Mouse (Mus musculus) spleen, adult 2 months (tissue): Measurements from ENCODE around the gene Sucla2. TPM values are rescaled to one million over a fixed set of nuclear protein-coding genes. Genes with fewer than 3 reads are reported as not detected.

Experiments used
- DNase-seq, 2 experiments: peaks; one replicate each; pipeline versions ENCODE4 v3.0.0 to v3.0.0-alpha.2; 2012 to 2021; ENCODE audit warnings: low spot score in 2 of 2, low read depth in 1 of 2
- H3K27ac ChIP-seq: fragments of 200-500 bp; 2 replicates; pipeline ENCODE4 v1.5.1; 2012; ENCODE audit warnings: low read length, inconsistent platforms; ENCODE audit not compliant: insufficient read depth
- H3K27me3 ChIP-seq: fragments of 200-500 bp; 2 replicates; pipeline ENCODE4 v1.6.1; 2012; ENCODE audit warnings: mild to moderate bottlenecking, moderate library complexity, low read length, inconsistent platforms; ENCODE audit not compliant: control insufficient read depth, insufficient read depth
- H3K36me3 ChIP-seq: fragments of 200-500 bp; 2 replicates; pipeline ENCODE4 v1.6.1; 2012; ENCODE audit warnings: mild to moderate bottlenecking, low read length, inconsistent platforms; ENCODE audit not compliant: control insufficient read depth, insufficient read depth
- H3K4me1 ChIP-seq: fragments of 200-500 bp; 2 replicates; pipeline ENCODE4 v1.6.1; 2011; ENCODE audit warnings: inconsistent platforms; ENCODE audit not compliant: control insufficient read depth, insufficient read depth, insufficient read length
- H3K4me3 ChIP-seq: fragments of 200-500 bp; 2 replicates; pipeline ENCODE4 v1.5.1; 2011; ENCODE audit warnings: mild to moderate bottlenecking, inconsistent platforms; ENCODE audit not compliant: insufficient read depth, insufficient read length; ENCODE audit errors: extremely low read depth
- CTCF ChIP-seq: fragments of 200-500 bp; IDR thresholded peaks from 2 replicates; pipeline ENCODE4 v1.5.1; 2011; ENCODE audit warnings: mild to moderate bottlenecking, inconsistent platforms; ENCODE audit not compliant: insufficient read depth, insufficient read length, insufficient replicate concordance; ENCODE audit errors: extremely low read depth
- POLR2A ChIP-seq: fragments of 200-500 bp; IDR thresholded peaks from 2 replicates; pipeline ENCODE4 v1.6.1; 2011; ENCODE audit warnings: low read depth, low read length, inconsistent platforms
- WGBS: fragments of 180-500 bp; shearing (Covaris S2); methylation state at CpG from one replicate; pipeline ENCODE4 v1.1.7; 2018; 5-methylcytosine and 5-hydroxymethylcytosine counted together
- polyA plus RNA-seq: library from polyadenylated mRNA; depleted of rRNA; stranded (reverse); fragments of >200 nt; gene quantifications from 2 replicates; pipeline ENCODE4 v1.2.3, GENCODE M21; 2012; rRNA removed

Gene Sucla2
- 3.0 and 3.8 TPM in 2 replicates for polyA plus RNA-seq

DNA sequence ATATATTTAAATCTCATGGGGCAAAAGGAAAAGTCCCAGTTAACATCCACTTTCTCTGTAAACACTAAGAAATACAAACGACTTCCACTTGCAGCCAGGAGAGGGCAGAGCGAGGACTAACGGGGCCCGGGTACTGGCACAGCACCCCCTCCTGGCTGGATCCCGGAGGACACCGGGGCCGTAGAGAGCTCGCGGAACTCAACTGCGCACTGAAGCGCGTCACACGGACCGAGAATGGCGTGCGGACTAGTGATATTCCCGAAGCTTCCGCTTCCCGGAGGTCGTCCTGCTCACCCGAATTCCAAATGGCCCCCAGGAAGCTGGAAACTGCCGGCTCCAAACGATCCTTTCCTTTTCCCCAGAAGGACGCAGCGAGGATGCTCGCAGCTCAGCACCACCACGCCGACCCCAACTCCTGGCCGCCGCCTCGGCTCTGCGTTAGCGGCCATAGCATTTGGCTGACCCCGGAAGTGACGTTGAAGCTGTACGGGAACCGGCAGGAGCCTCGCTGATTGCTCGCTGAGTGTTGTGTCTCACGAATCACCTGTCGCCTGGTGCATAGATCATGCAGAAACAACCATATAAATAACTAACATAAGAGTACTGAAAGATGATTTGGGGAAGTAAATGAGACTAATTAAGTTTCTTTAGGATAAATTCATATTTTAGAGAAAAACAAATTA, at the start of gene Sucla2:
Gene Sucla2 (plus strand): TSS at position 554 of the 683 bp plus-strand sequence.
- peak; percentile 88 to 93 for DNase-seq
- Histone ChIP-seq H3K27ac (peak within 1 kb of the TSS; percentile 94), H3K36me3 (peaks cover 1% of the 10 kb centered on the region; the same call in 1 of the 2 replicates), H3K27me3 (no peaks in the 10 kb centered on the region), H3K4me3 (peak within 1 kb of the TSS; percentile 54), H3K4me1 (peaks cover 2% of the 10 kb centered on the region; the same call in 1 of the 2 replicates)
- 2% methylated on average over 41 of the region's 41 CpGs for WGBS
- TF ChIP-seq CTCF (peak; percentile 100), POLR2A (no peak)

DNA sequence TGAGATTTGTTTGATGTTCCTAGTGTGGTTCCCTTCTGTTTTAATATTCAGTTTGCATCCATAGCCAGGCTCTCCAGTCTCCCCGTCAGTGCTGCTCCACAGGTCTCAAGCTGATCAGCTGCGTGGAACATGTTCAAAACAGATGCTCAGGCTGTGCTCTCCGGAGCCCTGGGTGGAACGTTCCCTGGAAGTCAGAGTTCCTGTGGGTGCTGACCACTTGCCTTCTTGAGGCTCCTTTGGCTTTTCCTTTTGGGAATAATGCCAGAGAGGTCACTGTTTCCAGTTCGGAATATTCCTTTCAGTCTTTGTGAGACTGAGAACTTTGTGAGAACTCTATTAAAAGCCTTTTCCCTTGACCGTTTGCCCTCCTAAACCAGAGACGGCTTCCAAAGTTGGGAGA, 49.6 kb upstream of the Sucla2 start:
- no peak for DNase-seq
- TF ChIP-seq CTCF (no peak), POLR2A (no peak)
- Histone ChIP-seq H3K4me3 (no peak overlapping the region), H3K36me3 (no peaks in the 10 kb centered on the region), H3K27ac (no peak overlapping the region), H3K4me1 (no peaks in the 10 kb centered on the region), H3K27me3 (no peaks in the 10 kb centered on the region)
- 80% methylated on average over 7 of the region's 7 CpGs for WGBS

DNA sequence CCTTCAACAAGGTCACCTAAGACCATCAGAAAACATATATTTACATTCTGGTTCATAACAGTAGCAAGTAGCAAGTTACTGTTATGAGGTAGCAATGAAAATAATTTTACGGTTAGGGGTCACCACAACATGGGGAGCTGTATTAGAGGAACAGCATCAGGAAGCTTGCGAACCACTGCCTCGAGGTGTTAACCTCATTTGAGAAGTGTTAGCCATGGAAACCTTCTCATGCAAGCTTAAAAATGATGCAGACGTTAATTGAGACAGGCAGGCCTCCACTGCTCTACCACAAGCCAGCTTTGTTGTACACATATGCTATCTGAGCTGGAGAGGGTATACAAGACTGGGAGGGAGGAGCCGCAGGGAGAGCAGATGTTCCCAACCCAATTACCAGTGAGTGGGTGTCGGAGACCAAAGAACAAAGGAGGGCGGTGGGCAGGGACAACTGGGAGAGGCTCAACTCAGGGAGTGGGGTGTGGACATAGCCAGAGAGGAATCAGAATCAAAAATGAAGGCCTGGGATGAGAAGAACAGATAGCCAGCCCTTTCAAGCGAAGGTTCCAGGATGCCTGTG, 48.7 kb upstream of the Sucla2 start:
- no peaks in the 10 kb centered on the region for H3K27me3 ChIP-seq
- no peaks in the 10 kb centered on the region for H3K36me3 ChIP-seq
- 77% methylated on average over 8 of the region's 8 CpGs for WGBS
- no peak for TF ChIP-seq CTCF
- no peak for TF ChIP-seq POLR2A
- no peak for DNase-seq
- H3K4me1 ChIP-seq = no peaks in the 10 kb centered on the region
- no peak overlapping the region for H3K27ac ChIP-seq
- H3K4me3 ChIP-seq = no peak overlapping the region

DNA sequence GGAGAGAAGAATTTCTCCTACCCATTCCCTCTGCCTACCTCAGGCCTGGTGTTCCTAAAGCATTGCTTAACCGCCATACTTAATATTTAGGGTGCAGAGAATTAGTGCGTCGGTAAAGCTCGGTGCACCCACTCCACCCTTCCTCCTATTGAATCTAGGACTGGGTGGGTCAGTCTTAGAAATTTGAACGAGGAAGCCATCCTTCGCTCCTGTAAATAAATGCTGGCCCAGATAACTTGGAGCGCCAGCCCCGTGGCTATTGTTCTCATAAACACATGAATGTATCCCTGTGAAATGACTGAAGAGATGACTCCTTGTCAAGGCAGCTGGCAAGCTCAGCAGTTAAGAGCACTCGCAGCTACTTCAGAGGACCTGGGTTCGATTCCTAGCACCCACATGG, 48.0 kb upstream of the Sucla2 start:
- no peaks in the 10 kb centered on the region for H3K36me3 ChIP-seq
- WGBS = 93% methylated on average over 10 of the region's 10 CpGs
- no peaks in the 10 kb centered on the region for H3K4me1 ChIP-seq
- H3K27me3 ChIP-seq = no peaks in the 10 kb centered on the region
- no peak overlapping the region for H3K4me3 ChIP-seq
- TF ChIP-seq POLR2A = no peak
- TF ChIP-seq CTCF = no peak
- no peak for DNase-seq
- H3K27ac ChIP-seq = no peak overlapping the region

DNA sequence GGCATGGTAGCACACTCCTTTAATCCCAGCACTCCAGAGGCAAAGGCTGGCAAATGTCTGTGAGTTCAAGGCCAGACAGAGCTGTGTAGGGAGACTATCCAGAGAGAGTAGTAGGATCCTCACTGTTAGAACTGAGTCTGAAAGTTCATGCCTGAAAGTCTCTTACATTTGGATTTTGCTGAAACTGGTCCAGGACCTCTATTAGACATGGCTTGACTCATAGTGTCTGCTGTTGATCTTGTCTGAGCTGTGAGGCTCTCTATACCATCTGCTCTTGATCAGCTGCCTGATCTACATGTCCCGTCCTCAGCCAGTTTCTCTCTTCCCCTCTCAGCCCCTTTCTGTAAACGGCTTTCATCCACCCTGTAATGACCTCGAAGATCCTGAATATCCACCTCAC, 46.8 kb upstream of the Sucla2 start:
- H3K36me3 ChIP-seq = no peaks in the 10 kb centered on the region
- WGBS = 79% methylated on average over 3 of the region's 3 CpGs
- TF ChIP-seq POLR2A = no peak
- no peak for TF ChIP-seq CTCF
- H3K4me3 ChIP-seq = no peak overlapping the region
- DNase-seq = no peak
- no peaks in the 10 kb centered on the region for H3K27me3 ChIP-seq
- no peak overlapping the region for H3K27ac ChIP-seq
- no peaks in the 10 kb centered on the region for H3K4me1 ChIP-seq

DNA sequence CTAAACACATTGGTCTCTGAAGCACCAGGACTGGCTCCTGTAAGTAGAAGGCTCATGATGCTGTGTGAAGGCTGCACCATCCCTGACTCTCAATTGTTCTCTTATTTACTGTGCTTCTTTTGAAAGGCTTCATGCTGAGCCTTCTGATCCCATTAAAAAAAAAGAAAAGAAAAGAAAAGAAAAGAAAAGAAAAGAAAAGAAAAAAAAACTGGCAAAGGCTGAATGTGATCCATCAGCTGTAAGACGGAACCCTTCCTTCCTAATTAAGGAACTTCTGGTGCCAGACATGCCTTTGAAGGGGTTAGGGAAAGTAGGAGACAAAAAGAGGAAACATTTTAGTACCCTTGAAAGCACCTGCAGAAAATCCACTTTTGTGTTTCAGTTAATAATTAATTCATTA, 45.3 kb upstream of the Sucla2 start:
- no peak for DNase-seq
- WGBS = 74% methylated on average over 1 of the region's 1 CpGs

More for the DNA sequence above, 45.3 kb upstream of the Sucla2 start:
- Histone ChIP-seq H3K4me1 (no peaks in the 10 kb centered on the region), H3K4me3 (no peak overlapping the region), H3K27me3 (no peaks in the 10 kb centered on the region), H3K27ac (no peak overlapping the region), H3K36me3 (no peaks in the 10 kb centered on the region)
- TF ChIP-seq POLR2A (no peak), CTCF (no peak)
